Comparison of ENCODE assay signal across 8 mouse cellular contexts in genomic region chr17:33915671-33916250, GRCm38 (mm10). TPM values are rescaled to one million over a fixed set of nuclear protein-coding genes. Genes with fewer than 3 reads are reported as not detected.
DNase-seq lines count a peak whose midpoint lies in the region; ATAC-seq and TF ChIP-seq lines count a peak whose summit lies in the region.

Tapbp (plus strand) TSS chr17:33915899.
Zbtb22 (plus strand) TSS chr17:33915904.

- dilution Hi-C loops in CH12.LX (cut with MboI; ENCODE audit: extremely low pct_ligation_motif_present, extremely low pct_unique_long_range_greater_than_20kb, low sequenced_read_pairs): no loop called here

- under 1% methylated on average over 34 of the region's 34 CpGs for WGBS in forebrain, embryonic 11.5 days
- WGBS in heart, embryonic 16.5 days: 1% methylated on average over 34 of the region's 34 CpGs
- under 1% methylated on average over 34 of the region's 34 CpGs for WGBS in liver, embryonic 15.5 days (ENCODE audit: insufficient replicate concordance)
- under 1% methylated on average over 34 of the region's 34 CpGs for WGBS in neural tube, embryonic 12.5 days

- TF ChIP-seq EP300 in CH12.LX (IDR thresholded peaks at IDR 0.05; ENCODE audit: low read length): no peak

- H3K79me2 ChIP-seq in CH12.LX (replicated peaks; ENCODE audit: control insufficient read depth, extremely low read depth, insufficient read depth, poor library complexity, severe bottlenecking): peaks cover 9% of the 10 kb centered on the region

- peaks cover 27 to 50% of the 10 kb centered on the region in 2 experiments for H3K4me1 ChIP-seq in CH12.LX (ENCODE audit: control insufficient read depth in 1 of 2, insufficient read depth in 2 of 2)
- H3K4me1 ChIP-seq in forebrain, embryonic 11.5 days (replicated peaks; ENCODE audit: control insufficient read depth, insufficient read depth, low read length): peaks cover 18% of the 10 kb centered on the region
- H3K4me1 ChIP-seq in heart, embryonic 16.5 days (ENCODE audit: control insufficient read depth, insufficient read depth, low read length): peaks cover 23% of the 10 kb centered on the region
- peaks cover 72% of the 10 kb centered on the region for H3K4me1 ChIP-seq in liver, embryonic 15.5 days (replicated peaks)
- peaks cover 38% of the 10 kb centered on the region for H3K4me1 ChIP-seq in neural tube, embryonic 12.5 days

- in situ Hi-C loops in CH12.LX (cut with MboI; ENCODE audit: low pct_ligation_motif_present, low pct_unique_long_range_greater_than_20kb, low sequenced_read_pairs): no loop called here

- no peaks in the 10 kb centered on the region for H3K27me3 ChIP-seq in CH12.LX (replicated peaks)
- no peaks in the 10 kb centered on the region for H3K27me3 ChIP-seq in forebrain, embryonic 11.5 days (ENCODE audit: control insufficient read depth, insufficient read depth, low read length)
- H3K27me3 ChIP-seq in heart, embryonic 16.5 days (ENCODE audit: control insufficient read depth, insufficient read depth, low read length): no peaks in the 10 kb centered on the region
- H3K27me3 ChIP-seq in liver, embryonic 15.5 days: no peaks in the 10 kb centered on the region
- no peaks in the 10 kb centered on the region for H3K27me3 ChIP-seq in neural tube, embryonic 12.5 days (replicated peaks)

- peak within 1 kb of the TSS; percentile 58 to 62 (median 59) for H3K4me3 ChIP-seq in CH12.LX (replicated peaks in 1 of 3; ENCODE audit: low read depth in 2 of 3, low read length in 2 of 3, poor library complexity in 1 of 3)
- peak within 1 kb of the TSS; percentile 58 for H3K4me3 ChIP-seq in forebrain, embryonic 11.5 days (ENCODE audit: low read depth, low read length)
- peak within 1 kb of the TSS; percentile 74 for H3K4me3 ChIP-seq in heart, embryonic 16.5 days (ENCODE audit: low read length)
- H3K4me3 ChIP-seq in liver, embryonic 15.5 days (replicated peaks): peak within 1 kb of the TSS; percentile 72
- H3K4me3 ChIP-seq in neural tube, embryonic 12.5 days: peak within 1 kb of the TSS; percentile 59

- peak; percentile 98 for DNase-seq in CH12.LX (ENCODE audit: extremely low read depth)
- DNase-seq in c-Kit-positive CD71-positive TER-119-negative erythroid progenitor cells, embryonic 14.5 days (ENCODE audit: low read depth): peak; percentile 93
- peak; percentile 98 for DNase-seq in forebrain, embryonic 11.5 days (ENCODE audit: low spot score)
- peak; percentile 99 for DNase-seq in kidney, postnatal 36 days
- DNase-seq in telencephalon, adult 2 months (ENCODE audit: low read depth, low spot score): peak; percentile 99

- ATAC-seq in forebrain, embryonic 11.5 days (replicated peaks; ENCODE audit: low FRiP score): peak; percentile 91
- ATAC-seq in heart, embryonic 16.5 days (replicated peaks; ENCODE audit: extremely low read depth, insufficient read depth, low FRiP score): peak; percentile 93
- ATAC-seq in liver, embryonic 15.5 days (ENCODE audit: insufficient read depth): peak; percentile 85
- ATAC-seq in neural tube, embryonic 12.5 days (ENCODE audit: low FRiP score, low read depth): peak; percentile 90

- H3K4me2 ChIP-seq in CH12.LX (ENCODE audit: insufficient read depth, low read depth, poor library complexity, severe bottlenecking): peak within 1 kb of the TSS; percentile 62
- H3K4me2 ChIP-seq in forebrain, embryonic 11.5 days (ENCODE audit: low read depth, low read length, severe bottlenecking): peak within 1 kb of the TSS; percentile 62
- H3K4me2 ChIP-seq in heart, embryonic 16.5 days (ENCODE audit: low read depth, low read length): peak within 1 kb of the TSS; percentile 88
- peak within 1 kb of the TSS; percentile 84 for H3K4me2 ChIP-seq in liver, embryonic 15.5 days
- H3K4me2 ChIP-seq in neural tube, embryonic 12.5 days (replicated peaks): peak within 1 kb of the TSS; percentile 67

- H3K9me3 ChIP-seq in CH12.LX (replicated peaks; ENCODE audit: low read length): peaks cover 6% of the 10 kb centered on the region
- no peaks in the 10 kb centered on the region for H3K9me3 ChIP-seq in forebrain, embryonic 11.5 days (ENCODE audit: control insufficient read depth, low read length)
- no peaks in the 10 kb centered on the region for H3K9me3 ChIP-seq in heart, embryonic 16.5 days (replicated peaks; ENCODE audit: control insufficient read depth, low read length)
- H3K9me3 ChIP-seq in liver, embryonic 15.5 days (replicated peaks): peaks cover 20% of the 10 kb centered on the region
- H3K9me3 ChIP-seq in neural tube, embryonic 12.5 days: no peaks in the 10 kb centered on the region

- no peak for TF ChIP-seq CTCF in CH12.LX (conservative IDR thresholded peaks at IDR 0.05 in 1 of 2, IDR thresholded peaks at IDR 0.05 in 1 of 2; ENCODE audit: low read depth in 2 of 2, low read length in 2 of 2)

- TF ChIP-seq POLR2A in CH12.LX (IDR thresholded peaks at IDR 0.05; ENCODE audit: low read depth, low read length): peak; percentile 60

- peak within 1 kb of the TSS; percentile 22; the same call in 1 of the 2 replicates for H3K27ac ChIP-seq in CH12.LX (ENCODE audit: insufficient read depth, low read depth)
- peak within 1 kb of the TSS; percentile 70; the same call in 1 of the 2 replicates for H3K27ac ChIP-seq in forebrain, embryonic 11.5 days (ENCODE audit: low read depth, low read length)
- peak within 1 kb of the TSS; percentile 82 for H3K27ac ChIP-seq in heart, embryonic 16.5 days (ENCODE audit: low read length)
- H3K27ac ChIP-seq in liver, embryonic 15.5 days (replicated peaks): peak within 1 kb of the TSS; percentile 88
- H3K27ac ChIP-seq in neural tube, embryonic 12.5 days: peak within 1 kb of the TSS; percentile 53; the same call in 1 of the 2 replicates

- peak within 1 kb of the TSS; percentile 70 for H3K9ac ChIP-seq in CH12.LX (ENCODE audit: insufficient read depth, low read depth)
- peak within 1 kb of the TSS; percentile 64 for H3K9ac ChIP-seq in forebrain, embryonic 11.5 days (ENCODE audit: low read length)
- peak within 1 kb of the TSS; percentile 71 for H3K9ac ChIP-seq in heart, embryonic 16.5 days (ENCODE audit: low read length)
- peak within 1 kb of the TSS; percentile 64 for H3K9ac ChIP-seq in liver, embryonic 15.5 days
- peak within 1 kb of the TSS; percentile 62 for H3K9ac ChIP-seq in neural tube, embryonic 12.5 days

- no peak for TF ChIP-seq RAD21 in CH12.LX (IDR thresholded peaks at IDR 0.05; ENCODE audit: low read depth, low read length)

- H3K36me3 ChIP-seq in CH12.LX (replicated peaks in 1 of 2; ENCODE audit: control insufficient read depth in 1 of 2, insufficient read depth in 1 of 2, low read length in 1 of 2): peaks cover 49 to 61% of the 10 kb centered on the region in 2 experiments
- peaks cover 14% of the 10 kb centered on the region for H3K36me3 ChIP-seq in forebrain, embryonic 11.5 days (ENCODE audit: control insufficient read depth, insufficient read depth, low read length)
- peaks cover 40% of the 10 kb centered on the region for H3K36me3 ChIP-seq in heart, embryonic 16.5 days (ENCODE audit: control insufficient read depth, insufficient read depth)
- H3K36me3 ChIP-seq in liver, embryonic 15.5 days (replicated peaks): peaks cover 64% of the 10 kb centered on the region
- H3K36me3 ChIP-seq in neural tube, embryonic 12.5 days: peaks cover 46% of the 10 kb centered on the region

TF ChIP-seq in CH12.LX, 34 proteins besides CTCF, POLR2A, EP300 and RAD21 (continues in another document):
- TF ChIP-seq MAX (IDR thresholded peaks at IDR 0.05; ENCODE audit: low read length) (no peak), ZNF384 (IDR thresholded peaks at IDR 0.05; ENCODE audit: low read depth, low read length) (no peak), E2F4 (IDR thresholded peaks at IDR 0.05; ENCODE audit: insufficient replicate concordance, low read depth, low read length) (no peak), USF1 (IDR thresholded peaks at IDR 0.05; ENCODE audit: low read depth, low read length) (no peak), IRF4 (IDR thresholded peaks at IDR 0.05; ENCODE audit: low read depth, low read length) (peak; percentile 43; the same call in 1 of the 2 replicates), KAT2A (IDR thresholded peaks at IDR 0.05; ENCODE audit: insufficient replicate concordance, low read length) (no peak), UBTF (IDR thresholded peaks at IDR 0.05; ENCODE audit: low read depth, low read length) (no peak), CHD1 (IDR thresholded peaks at IDR 0.05; ENCODE audit: low read depth, low read length) (no peak), HCFC1 (IDR thresholded peaks at IDR 0.05; ENCODE audit: low read depth, low read length) (peak; percentile 79), SIN3A (IDR thresholded peaks at IDR 0.05; ENCODE audit: low read length) (peak; percentile 100), PAX5 (IDR thresholded peaks at IDR 0.05; ENCODE audit: low read length) (no peak), BHLHE40 (IDR thresholded peaks at IDR 0.05; ENCODE audit: low read depth, low read length) (no peak), ELF1 (IDR thresholded peaks at IDR 0.05; ENCODE audit: low read depth, low read length) (peak; percentile 89), MAFK (IDR thresholded peaks at IDR 0.05; ENCODE audit: insufficient replicate concordance, low read length) (no peak), MEF2A (IDR thresholded peaks at IDR 0.05; ENCODE audit: borderline replicate concordance, low read depth, low read length) (no peak), NELFE (IDR thresholded peaks at IDR 0.05; ENCODE audit: low read depth, low read length) (no peak), ZC3H11A (IDR thresholded peaks at IDR 0.05; ENCODE audit: low read depth, low read length) (no peak), TCF12 (IDR thresholded peaks at IDR 0.05; ENCODE audit: low read depth, low read length) (peak; percentile 47)

RNA-seq across cellular contexts. Expression of gene Tapbp, which starts in this region (rescaled TPM):
- 114 and 134 TPM in 2 replicates for total RNA-seq in CH12.LX (2012; rRNA removed)
- total RNA-seq in CH12.LX (2014; rRNA removed): 44.3 and 45.3 TPM in 2 replicates
- 96.7 and 116 TPM in 2 replicates for polyA plus RNA-seq in CH12.LX (2012; ENCODE audit: insufficient read length, low read depth)
- 13.9 and 15.5 TPM in 2 replicates for polyA plus RNA-seq in forebrain, embryonic 11.5 days (2014; fragmentation: Nextera tagmentation; extraction: Ambion mirVana)
- 56.1 and 64.3 TPM in 2 replicates for polyA plus RNA-seq in heart, embryonic 16.5 days (2015; fragmentation: Nextera tagmentation; extraction: Ambion mirVana)
- polyA plus RNA-seq in liver, embryonic 15.5 days (2015; fragmentation: Nextera tagmentation; extraction: Ambion mirVana): 33.3 and 35.7 TPM in 2 replicates
- 23.6 and 23.9 TPM in 2 replicates for polyA plus RNA-seq in neural tube, embryonic 12.5 days (2016; fragmentation: Nextera tagmentation; extraction: Ambion mirVana)

RNA-seq across cellular contexts. Expression of gene Zbtb22, which starts in this region (rescaled TPM):
- total RNA-seq in CH12.LX (2012; rRNA removed) (21.2 and 23.5 TPM in 2 replicates), CH12.LX (2014; rRNA removed) (11.7 and 12.1 TPM in 2 replicates)
- polyA plus RNA-seq in CH12.LX (2012; ENCODE audit: insufficient read length, low read depth): 20.2 and 20.3 TPM in 2 replicates
- 13.0 and 14.9 TPM in 2 replicates for polyA plus RNA-seq in forebrain, embryonic 11.5 days (2014; fragmentation: Nextera tagmentation; extraction: Ambion mirVana)
- 12.8 and 14.0 TPM in 2 replicates for polyA plus RNA-seq in heart, embryonic 16.5 days (2015; fragmentation: Nextera tagmentation; extraction: Ambion mirVana)
- 8.2 and 9.8 TPM in 2 replicates for polyA plus RNA-seq in liver, embryonic 15.5 days (2015; fragmentation: Nextera tagmentation; extraction: Ambion mirVana)
- 21.9 and 24.1 TPM in 2 replicates for polyA plus RNA-seq in neural tube, embryonic 12.5 days (2016; fragmentation: Nextera tagmentation; extraction: Ambion mirVana)

Comparison
In these comparisons a context has a peak if more than half of its experiments do, and no peak if none do; other contexts are left out.
1. Peak in every context shown above with its lines: DNase-seq, ATAC-seq, H3K4me3 ChIP-seq and H3K27ac ChIP-seq.
2. H3K27ac ChIP-seq: peak in every context shown above with its lines; median percentile 88 in liver, embryonic 15.5 days; 82 in heart, embryonic 16.5 days; 70 in forebrain, embryonic 11.5 days; 53 in neural tube, embryonic 12.5 days; 22 in CH12.LX.